19 mouse cellular contexts compared by ENCODE assay signal in genomic region chr6:92959416-92959815, GRCm38 (mm10). TPM values are rescaled to one million over a fixed set of nuclear protein-coding genes. Genes with fewer than 3 reads are reported as not detected.
A peak's percentile ranks its signal among the peaks of the same experiment; 100 is the strongest.
DNase-seq lines count a peak whose midpoint lies in the region; ATAC-seq lines count a peak whose summit lies in the region.
"Had no signal": no experiment of that assay in that cellular context is flagged by ENCODE, and none has a peak within 500 bp of the region (broad histone marks: within the 10 kb centered on the region; RNA-seq: fewer than 3 reads in every experiment).

No protein-coding gene starts in this region.

- H3K9ac ChIP-seq in heart, embryonic 12.5 days = no peak overlapping the region
- H3K9ac ChIP-seq in midbrain, embryonic 11.5 days (ENCODE audit: low read length) = no peak overlapping the region
- H3K9ac ChIP-seq in midbrain, embryonic 14.5 days (replicated peaks; ENCODE audit: low read length) = no peak overlapping the region

- H3K27me3 ChIP-seq in heart, embryonic 12.5 days (replicated peaks) = no peaks in the 10 kb centered on the region
- H3K27me3 ChIP-seq in midbrain, embryonic 11.5 days (ENCODE audit: control insufficient read depth, insufficient read depth, low read length) = no peaks in the 10 kb centered on the region
- H3K27me3 ChIP-seq in midbrain, embryonic 14.5 days (ENCODE audit: control insufficient read depth, insufficient read depth, low read length) = no peaks in the 10 kb centered on the region
- H3K27me3 ChIP-seq: CH12.LX, Patski had no signal

- H3K27ac ChIP-seq in heart, embryonic 12.5 days (ENCODE audit: poor library complexity, severe bottlenecking) = no peak overlapping the region
- no peak overlapping the region for H3K27ac ChIP-seq in midbrain, embryonic 11.5 days (ENCODE audit: low read depth, low read length)
- H3K27ac ChIP-seq in midbrain, embryonic 14.5 days (replicated peaks; ENCODE audit: low read depth, low read length) = no peak overlapping the region

- no peaks in the 10 kb centered on the region for H3K9me3 ChIP-seq in heart, embryonic 12.5 days (replicated peaks)
- H3K9me3 ChIP-seq in midbrain, embryonic 11.5 days (ENCODE audit: control insufficient read depth, low read length) = no peaks in the 10 kb centered on the region
- H3K9me3 ChIP-seq in midbrain, embryonic 14.5 days (ENCODE audit: control insufficient read depth, low read length) = no peaks in the 10 kb centered on the region

- peak; percentile 72 for DNase-seq in heart, adult 11 months
- peak; percentile 53 for DNase-seq in midbrain, embryonic 11.5 days (ENCODE audit: low spot score, missing footprints)
- no peak for DNase-seq in midbrain, embryonic 14.5 days
- DNase-seq: adrenal gland, adult 2 months; adrenal gland, adult 8-10 months; adrenal gland, postnatal 10 days; adrenal gland, postnatal 14 days; adrenal gland, postnatal 25 days; adrenal gland, postnatal 36 days; B cell, adult 2 months; cerebellum, adult 11 months; cerebellum, adult 11-12 months; cerebellum, adult 18-20 months had no signal

- WGBS in heart, embryonic 12.5 days = 80% methylated on average over 2 of the region's 2 CpGs
- WGBS in midbrain, embryonic 11.5 days = 84% methylated on average over 2 of the region's 2 CpGs
- 78% methylated on average over 2 of the region's 2 CpGs for WGBS in midbrain, embryonic 14.5 days

- no peak overlapping the region for H3K4me2 ChIP-seq in heart, embryonic 12.5 days
- no peak overlapping the region for H3K4me2 ChIP-seq in midbrain, embryonic 11.5 days
- no peak overlapping the region for H3K4me2 ChIP-seq in midbrain, embryonic 14.5 days (ENCODE audit: low read length)

- H3K36me3 ChIP-seq in heart, embryonic 12.5 days = no peaks in the 10 kb centered on the region
- no peaks in the 10 kb centered on the region for H3K36me3 ChIP-seq in midbrain, embryonic 11.5 days (ENCODE audit: control insufficient read depth, insufficient read depth, low read length)
- H3K36me3 ChIP-seq in midbrain, embryonic 14.5 days (ENCODE audit: control insufficient read depth, insufficient read depth, low read length) = no peaks in the 10 kb centered on the region
- H3K36me3 ChIP-seq: G1E had no signal

- no peak for ATAC-seq in heart, embryonic 12.5 days (ENCODE audit: insufficient number of reproducible peaks, low FRiP score)
- no peak for ATAC-seq in midbrain, embryonic 11.5 days (ENCODE audit: low FRiP score)
- ATAC-seq in midbrain, embryonic 14.5 days (ENCODE audit: low FRiP score, low TSS enrichment) = no peak
- ATAC-seq: activated CD4-positive, CD25-positive, alpha-beta regulatory T cell, adult 4 months; CD4-positive, CD25-positive, alpha-beta regulatory T cell, adult 4 months; Patski had no signal

- no peak overlapping the region for H3K4me3 ChIP-seq in heart, embryonic 12.5 days
- H3K4me3 ChIP-seq in midbrain, embryonic 11.5 days (ENCODE audit: low read depth, low read length) = no peak overlapping the region
- H3K4me3 ChIP-seq in midbrain, embryonic 14.5 days (replicated peaks; ENCODE audit: low read depth, low read length) = no peak overlapping the region

- H3K4me1 ChIP-seq in heart, embryonic 12.5 days (replicated peaks) = no peaks in the 10 kb centered on the region
- no peaks in the 10 kb centered on the region for H3K4me1 ChIP-seq in midbrain, embryonic 11.5 days (ENCODE audit: control insufficient read depth, insufficient read depth, low read length)
- H3K4me1 ChIP-seq in midbrain, embryonic 14.5 days (ENCODE audit: control insufficient read depth, insufficient read depth, low read length) = no peaks in the 10 kb centered on the region

RNA-seq across cellular contexts. Expression of gene Adamts9, which starts 16.1 kb away (rescaled TPM):
- polyA plus RNA-seq in heart, embryonic 12.5 days (2016; fragmentation: Nextera tagmentation; extraction: Ambion mirVana) = 6.4 and 7.0 TPM in 2 replicates
- 1.1 TPM in 2 replicates for polyA plus RNA-seq in midbrain, embryonic 11.5 days (2014; fragmentation: Nextera tagmentation; extraction: Ambion mirVana)
- 0.73 and 1.2 TPM in 2 replicates for polyA plus RNA-seq in midbrain, embryonic 14.5 days (2014; fragmentation: Nextera tagmentation; extraction: Ambion mirVana)
- polyA plus RNA-seq: G1E had no signal
